Mouse (Mus musculus): Measurements from ENCODE around the gene Cdc42. TPM values are rescaled to one million over a fixed set of nuclear protein-coding genes. Genes with fewer than 3 reads are reported as not detected.
A peak's percentile ranks its signal among the peaks of the same experiment; 100 is the strongest.

The Cdc42 gene
- polyA plus RNA-seq, 1 experiment from 2014 or later = 459 TPM

DNA sequence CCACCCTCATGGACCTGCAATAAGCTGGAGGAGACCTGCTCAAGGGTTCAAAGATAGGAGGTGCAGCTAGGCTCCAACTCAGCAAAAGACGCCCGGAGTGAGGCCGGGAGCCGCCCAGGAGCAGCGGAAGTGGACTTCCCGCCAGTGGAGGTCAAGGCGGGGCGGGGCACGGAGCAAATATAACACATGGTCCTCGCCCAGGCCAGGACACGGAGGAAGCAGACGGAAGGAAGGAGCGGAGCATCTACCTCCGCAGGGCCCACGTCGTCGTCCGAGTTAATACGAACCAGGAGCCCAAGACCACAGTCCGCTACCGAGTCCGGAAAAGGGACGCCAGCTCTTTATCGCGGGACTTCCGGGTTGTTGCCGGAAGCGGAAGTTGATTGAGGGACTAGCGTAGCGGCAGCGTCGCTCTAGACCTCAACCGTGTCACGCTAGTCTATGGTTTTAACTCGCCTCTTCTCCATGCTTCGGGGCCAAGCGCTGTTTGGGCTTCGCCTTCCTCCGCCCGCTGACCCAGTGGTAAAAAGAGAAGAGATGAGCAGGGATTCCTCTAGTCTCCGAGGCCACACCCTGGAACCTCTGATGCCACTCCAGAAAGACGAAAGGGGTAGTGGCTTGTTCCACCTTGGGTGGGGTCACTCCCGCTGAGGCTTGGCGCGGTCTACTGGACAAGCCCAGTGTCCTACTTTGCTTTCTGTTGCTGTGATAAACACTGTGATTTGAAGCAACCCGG lies 30.7 kb upstream of the Cdc42 start:
- H3K4me3 ChIP-seq (ENCODE audit: low read depth, low read length) = peak overlapping the region; percentile 77
- peaks cover 3% of the 10 kb centered on the region; the same call in 1 of the 2 replicates for H3K36me3 ChIP-seq (ENCODE audit: control insufficient read depth, insufficient read depth, low read length)
- H3K27ac ChIP-seq (ENCODE audit: low read depth, low read length) = peak overlapping the region; percentile 98
- ATAC-seq (replicated peaks; ENCODE audit: low FRiP score) (peak; percentile 87), DNase-seq (ENCODE audit: low spot score) (peak; percentile 92)
- peaks cover 5% of the 10 kb centered on the region for H3K4me1 ChIP-seq (replicated peaks; ENCODE audit: control insufficient read depth, insufficient read depth, low read length)
- H3K4me2 ChIP-seq = peak overlapping the region; percentile 71
- peak overlapping the region; percentile 90 for H3K9ac ChIP-seq (ENCODE audit: low read depth, low read length)
- no peaks in the 10 kb centered on the region for H3K9me3 ChIP-seq (ENCODE audit: control insufficient read depth, low read length)
- H3K27me3 ChIP-seq (replicated peaks; ENCODE audit: control insufficient read depth, insufficient read depth, low read length) = no peaks in the 10 kb centered on the region
- under 1% methylated on average over 46 of the region's 46 CpGs for WGBS

DNA sequence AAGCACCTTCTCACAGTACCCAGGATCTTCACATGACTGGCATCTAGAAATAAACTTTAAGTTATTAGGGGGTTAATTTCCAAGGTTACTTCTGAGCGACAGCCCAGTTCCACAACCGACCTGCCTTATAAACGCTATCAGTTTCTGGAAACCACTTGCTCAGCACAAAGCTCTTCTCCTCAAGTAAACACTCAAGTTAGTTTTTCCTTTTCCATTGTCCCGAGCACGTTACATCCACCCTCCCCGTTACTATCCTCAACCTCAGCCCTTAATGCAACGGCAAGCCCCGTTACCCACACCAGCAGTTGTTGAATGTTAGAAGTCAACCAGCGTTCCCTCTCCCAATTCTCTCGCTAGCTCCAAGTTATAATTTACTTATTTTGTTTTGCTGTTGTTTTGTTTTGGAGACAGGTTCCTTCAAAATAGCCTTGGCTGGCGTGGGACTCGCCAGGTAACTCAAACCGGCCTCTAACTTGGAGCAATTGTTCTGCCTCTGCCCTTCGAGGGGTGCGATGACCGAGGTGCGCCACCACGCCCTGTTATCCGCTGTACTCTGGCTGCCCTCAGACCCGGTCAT lies 30.1 kb upstream of the Cdc42 start:
- peak overlapping the region; percentile 90 for H3K9ac ChIP-seq (ENCODE audit: low read depth, low read length)
- H3K4me1 ChIP-seq (replicated peaks; ENCODE audit: control insufficient read depth, insufficient read depth, low read length) = peaks cover 5% of the 10 kb centered on the region
- ATAC-seq (replicated peaks; ENCODE audit: low FRiP score) (peak; percentile 42), DNase-seq (ENCODE audit: low spot score) (no peak)
- H3K9me3 ChIP-seq (ENCODE audit: control insufficient read depth, low read length) = no peaks in the 10 kb centered on the region
- H3K27ac ChIP-seq (ENCODE audit: low read depth, low read length) = peak overlapping the region; percentile 98
- H3K4me2 ChIP-seq = peak overlapping the region; percentile 71
- peak overlapping the region; percentile 77 for H3K4me3 ChIP-seq (ENCODE audit: low read depth, low read length)
- WGBS = 1% methylated on average over 20 of the region's 20 CpGs
- no peaks in the 10 kb centered on the region for H3K27me3 ChIP-seq (replicated peaks; ENCODE audit: control insufficient read depth, insufficient read depth, low read length)
- peaks cover 3% of the 10 kb centered on the region; the same call in 1 of the 2 replicates for H3K36me3 ChIP-seq (ENCODE audit: control insufficient read depth, insufficient read depth, low read length)

DNA sequence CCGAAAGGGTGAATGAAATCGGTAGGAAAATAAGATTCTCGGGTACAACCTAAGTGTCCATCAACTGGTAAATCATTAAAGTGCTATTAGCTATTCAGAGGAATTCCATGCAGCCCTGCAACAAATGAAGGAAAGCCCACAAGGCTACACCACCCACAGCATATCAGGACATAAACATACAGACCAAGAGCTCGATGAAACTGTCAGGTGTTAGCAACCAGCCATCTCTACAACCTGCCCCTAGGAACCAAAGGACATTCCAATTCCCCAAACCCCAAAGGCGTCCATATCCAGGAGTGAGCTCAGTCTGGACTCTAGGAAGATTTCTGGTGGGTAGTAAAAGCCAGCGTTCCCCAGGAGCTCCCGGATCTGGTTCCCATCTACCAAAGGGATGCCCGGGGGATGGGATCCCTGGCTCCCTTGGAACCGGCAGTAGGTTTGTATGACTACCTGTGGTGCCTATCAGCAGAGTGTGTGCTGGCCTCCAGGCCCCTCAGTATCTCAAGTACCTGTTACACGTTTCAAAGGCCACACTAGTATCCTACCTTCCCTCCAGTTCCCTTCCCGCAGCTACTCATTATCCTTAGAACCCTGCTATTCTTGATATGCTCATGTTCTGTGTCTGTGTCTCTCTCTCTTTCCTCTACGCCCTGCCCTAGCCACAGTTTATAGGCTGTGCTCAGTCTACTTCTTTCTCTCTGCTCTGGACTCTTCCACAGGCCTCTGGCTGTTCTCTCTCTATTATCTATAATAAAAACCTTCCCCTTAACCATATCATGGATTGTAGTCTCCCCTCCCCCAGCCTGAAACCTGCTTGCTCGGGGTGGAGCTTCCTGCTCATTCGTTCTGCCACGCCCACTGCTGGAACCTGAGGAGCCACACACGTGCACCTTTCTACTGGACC lies 23.4 kb upstream of the Cdc42 start:
- Histone ChIP-seq H3K9ac (ENCODE audit: low read depth, low read length) (peak overlapping the region; percentile 52), H3K4me2 (peak overlapping the region; percentile 57), H3K9me3 (ENCODE audit: control insufficient read depth, low read length) (no peaks in the 10 kb centered on the region), H3K4me3 (ENCODE audit: low read depth, low read length) (peak overlapping the region; percentile 37), H3K27me3 (replicated peaks; ENCODE audit: control insufficient read depth, insufficient read depth, low read length) (no peaks in the 10 kb centered on the region), H3K4me1 (replicated peaks; ENCODE audit: control insufficient read depth, insufficient read depth, low read length) (peaks cover 12% of the 10 kb centered on the region), H3K36me3 (ENCODE audit: control insufficient read depth, insufficient read depth, low read length) (no peaks in the 10 kb centered on the region), H3K27ac (ENCODE audit: low read depth, low read length) (peak overlapping the region; percentile 88)
- 32% methylated on average over 14 of the region's 16 CpGs for WGBS
- ATAC-seq (replicated peaks; ENCODE audit: low FRiP score) (peak; percentile 95), DNase-seq (ENCODE audit: low spot score) (peak; percentile 52)

DNA sequence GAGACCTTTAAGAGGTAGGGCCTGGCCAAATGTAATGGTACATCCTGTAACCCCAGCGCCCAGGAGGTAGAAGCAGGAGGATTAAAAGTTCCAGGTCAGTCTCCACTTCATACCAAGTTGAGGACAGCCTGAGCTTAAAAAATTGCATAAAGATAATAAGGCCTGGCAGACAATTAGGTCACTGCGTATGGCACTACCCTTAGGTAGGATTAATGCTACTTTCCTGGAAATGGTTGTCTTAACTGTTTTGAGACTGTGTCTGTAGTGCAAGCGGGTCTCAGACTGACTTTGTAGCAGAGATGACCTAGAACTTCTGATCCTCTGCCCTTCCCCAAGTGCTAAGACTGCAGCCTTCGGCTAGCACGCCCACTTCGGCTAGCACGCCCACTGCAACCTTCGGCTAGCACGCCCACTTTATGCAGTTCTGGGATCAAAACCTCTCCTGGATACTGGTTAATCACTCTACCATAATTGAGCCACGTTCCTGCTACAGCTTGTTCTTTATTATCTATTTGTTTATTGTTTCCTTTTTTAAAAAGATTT lies 22.3 kb upstream of the Cdc42 start:
- DNase-seq (ENCODE audit: low spot score) (no peak), ATAC-seq (replicated peaks; ENCODE audit: low FRiP score) (no peak)
- H3K4me2 ChIP-seq = no peak overlapping the region
- H3K27me3 ChIP-seq (replicated peaks; ENCODE audit: control insufficient read depth, insufficient read depth, low read length) = no peaks in the 10 kb centered on the region
- WGBS = 86% methylated on average over 10 of the region's 10 CpGs
- H3K4me1 ChIP-seq (replicated peaks; ENCODE audit: control insufficient read depth, insufficient read depth, low read length) = peaks cover 13% of the 10 kb centered on the region
- H3K9me3 ChIP-seq (ENCODE audit: control insufficient read depth, low read length) = no peaks in the 10 kb centered on the region
- no peak overlapping the region for H3K4me3 ChIP-seq (ENCODE audit: low read depth, low read length)
- H3K27ac ChIP-seq (ENCODE audit: low read depth, low read length) = no peak overlapping the region
- no peak overlapping the region for H3K9ac ChIP-seq (ENCODE audit: low read depth, low read length)
- no peaks in the 10 kb centered on the region for H3K36me3 ChIP-seq (ENCODE audit: control insufficient read depth, insufficient read depth, low read length)

DNA sequence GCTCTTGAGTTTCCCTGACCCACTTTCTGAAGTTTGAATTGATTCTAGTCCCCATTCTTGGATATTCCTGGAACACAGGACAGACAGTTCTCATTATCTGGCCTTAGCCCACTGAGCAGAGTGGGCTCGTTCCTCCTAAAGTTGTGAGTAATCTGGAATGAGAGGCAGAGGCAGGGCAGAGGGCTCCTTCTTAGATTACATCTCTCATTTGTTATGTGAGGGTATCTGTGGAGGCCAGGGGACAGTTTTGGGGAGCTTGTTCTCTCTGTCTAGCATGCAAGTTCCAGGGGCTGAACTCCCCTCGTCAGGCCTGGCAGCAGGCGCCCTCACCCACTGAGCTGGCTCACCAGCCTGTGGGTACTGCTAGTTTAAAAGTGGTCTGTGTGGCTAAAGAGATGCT lies 21.6 kb upstream of the Cdc42 start:
- Histone ChIP-seq H3K27ac (ENCODE audit: low read depth, low read length) (no peak overlapping the region), H3K36me3 (ENCODE audit: control insufficient read depth, insufficient read depth, low read length) (no peaks in the 10 kb centered on the region), H3K9me3 (ENCODE audit: control insufficient read depth, low read length) (no peaks in the 10 kb centered on the region), H3K27me3 (replicated peaks; ENCODE audit: control insufficient read depth, insufficient read depth, low read length) (no peaks in the 10 kb centered on the region), H3K9ac (ENCODE audit: low read depth, low read length) (no peak overlapping the region), H3K4me3 (ENCODE audit: low read depth, low read length) (no peak overlapping the region), H3K4me2 (no peak overlapping the region), H3K4me1 (replicated peaks; ENCODE audit: control insufficient read depth, insufficient read depth, low read length) (peaks cover 13% of the 10 kb centered on the region)
- DNase-seq (ENCODE audit: low spot score) (no peak), ATAC-seq (replicated peaks; ENCODE audit: low FRiP score) (no peak)
- WGBS = 89% methylated on average over 3 of the region's 3 CpGs

DNA sequence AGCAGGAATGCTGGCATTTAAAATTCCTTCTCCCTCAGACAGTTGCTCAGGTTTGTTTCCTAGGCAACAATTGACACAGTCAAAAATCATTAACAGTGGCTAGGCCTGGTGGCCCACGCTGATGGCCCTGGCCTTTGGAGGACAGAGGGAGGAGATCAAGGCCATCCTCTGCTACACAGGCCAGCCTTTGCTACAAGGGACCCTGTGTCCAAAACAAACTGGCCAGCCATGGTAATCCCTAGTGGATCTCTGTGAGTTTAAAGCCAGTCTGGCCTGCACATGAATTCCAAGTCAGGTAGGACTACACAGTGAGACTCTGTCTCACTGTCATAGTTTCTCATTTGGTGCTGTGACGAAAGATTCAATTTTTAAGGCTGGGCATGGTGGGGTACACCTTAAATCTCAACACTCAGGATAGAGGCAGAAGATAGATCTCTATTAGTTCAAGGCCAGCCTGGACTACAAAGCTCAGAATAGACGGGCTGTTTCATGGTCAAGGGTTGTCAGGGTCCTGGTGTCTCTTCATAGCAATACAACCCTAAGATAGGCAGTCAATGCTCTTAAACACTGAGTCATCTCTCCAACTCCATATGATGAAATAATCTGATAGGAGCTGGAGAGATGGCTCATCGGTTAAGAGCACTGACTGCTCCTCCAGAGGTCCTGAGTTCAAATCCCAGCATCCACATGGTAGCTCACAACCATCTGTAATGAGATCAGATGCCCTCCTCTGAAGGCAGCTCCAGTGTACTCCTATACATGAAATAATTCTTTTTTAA lies 20.2 kb upstream of the Cdc42 start:
- WGBS = 74% methylated on average over 4 of the region's 4 CpGs
- DNase-seq (ENCODE audit: low spot score) = no peak
- no peaks in the 10 kb centered on the region for H3K27me3 ChIP-seq (replicated peaks; ENCODE audit: control insufficient read depth, insufficient read depth, low read length)
- no peaks in the 10 kb centered on the region for H3K9me3 ChIP-seq (ENCODE audit: control insufficient read depth, low read length)
- H3K4me1 ChIP-seq (replicated peaks; ENCODE audit: control insufficient read depth, insufficient read depth, low read length) = peaks cover 13% of the 10 kb centered on the region
- no peak overlapping the region for H3K4me2 ChIP-seq
- no peak overlapping the region for H3K9ac ChIP-seq (ENCODE audit: low read depth, low read length)
- no peaks in the 10 kb centered on the region for H3K36me3 ChIP-seq (ENCODE audit: control insufficient read depth, insufficient read depth, low read length)
- ATAC-seq (replicated peaks; ENCODE audit: low FRiP score) = no peak
- H3K4me3 ChIP-seq (ENCODE audit: low read depth, low read length) = no peak overlapping the region
- H3K27ac ChIP-seq (ENCODE audit: low read depth, low read length) = no peak overlapping the region

DNA sequence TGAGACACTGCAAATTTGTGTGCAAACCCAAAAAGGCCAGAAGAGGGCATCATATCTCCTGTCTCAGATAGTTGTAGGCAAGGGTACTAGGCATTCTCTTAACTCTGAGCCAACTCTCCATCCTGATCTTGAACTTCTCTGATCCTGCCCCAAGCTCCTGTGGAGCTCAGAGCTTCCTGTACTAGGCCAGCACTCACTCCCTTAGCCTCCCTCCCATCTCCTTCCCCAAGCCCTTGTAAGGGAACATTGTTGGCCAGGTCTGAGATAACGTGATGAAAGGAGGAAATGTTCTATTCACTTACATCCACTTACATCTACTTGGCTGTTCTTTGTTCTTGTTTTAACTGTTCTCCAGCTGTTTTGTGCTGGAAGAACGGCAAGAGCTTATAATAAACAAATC lies 19.3 kb upstream of the Cdc42 start:
- H3K4me3 ChIP-seq (ENCODE audit: low read depth, low read length) = no peak overlapping the region
- H3K36me3 ChIP-seq (ENCODE audit: control insufficient read depth, insufficient read depth, low read length) = no peaks in the 10 kb centered on the region
- ATAC-seq (replicated peaks; ENCODE audit: low FRiP score) = no peak
- no peaks in the 10 kb centered on the region for H3K9me3 ChIP-seq (ENCODE audit: control insufficient read depth, low read length)
- no peaks in the 10 kb centered on the region for H3K27me3 ChIP-seq (replicated peaks; ENCODE audit: control insufficient read depth, insufficient read depth, low read length)
- DNase-seq (ENCODE audit: low spot score) = no peak
- no peak overlapping the region for H3K9ac ChIP-seq (ENCODE audit: low read depth, low read length)
- H3K4me2 ChIP-seq = no peak overlapping the region
- 71% methylated on average over 2 of the region's 2 CpGs for WGBS
- no peak overlapping the region for H3K27ac ChIP-seq (ENCODE audit: low read depth, low read length)
- peaks cover 13% of the 10 kb centered on the region for H3K4me1 ChIP-seq (replicated peaks; ENCODE audit: control insufficient read depth, insufficient read depth, low read length)
